Mouse (Mus musculus) MEL (cell line): ENCODE measurements around the gene Ppp2r5a.

Source experiments
- CTCF ChIP-seq, 3 experiments: IDR thresholded peaks in 2 of 3; conservative IDR thresholded peaks in 1 of 3; 2 replicates each; pipeline ENCODE4 v1.5.1; 2011 to 2012; ENCODE audit warnings: low read length in 3 of 3, low read depth in 2 of 3, mild to moderate bottlenecking in 2 of 3, improper control_type of control experiment in 1 of 3, inconsistent platforms in 1 of 3, mixed read lengths in 1 of 3, moderate library complexity in 1 of 3; ENCODE audit not compliant: control insufficient read depth in 1 of 3, insufficient read depth in 1 of 3, poor library complexity in 1 of 3, severe bottlenecking in 1 of 3
- EP300 ChIP-seq, 2 experiments: IDR thresholded peaks; 2 replicates each; pipeline ENCODE4 v1.6.1; 2011; ENCODE audit warnings: improper control_type of control experiment in 2 of 2, low read length in 2 of 2, low read depth in 1 of 2, mild to moderate bottlenecking in 1 of 2
- KAT2A ChIP-seq: conservative IDR thresholded peaks from 2 replicates; pipeline ENCODE4 v1.6.1; 2012; ENCODE audit warnings: low read depth, low read length, improper control_type of control experiment, inconsistent platforms
- NRF1 ChIP-seq: IDR thresholded peaks from 2 replicates; pipeline ENCODE4 v1.6.1; 2014; ENCODE audit warnings: low read depth, mild to moderate bottlenecking, inconsistent platforms, low read length, improper control_type of control experiment, moderate library complexity; ENCODE audit not compliant: poor library complexity, insufficient read depth, severe bottlenecking
- POLR2A ChIP-seq, 2 experiments: IDR thresholded peaks; 2 replicates each; pipeline ENCODE4 v1.6.1; 2011 to 2012; ENCODE audit warnings: low read length in 2 of 2, mild to moderate bottlenecking in 2 of 2, control low read depth in 1 of 2, improper control_type of control experiment in 1 of 2, low read depth in 1 of 2, moderate library complexity in 1 of 2; ENCODE audit not compliant: control insufficient read depth in 1 of 2, insufficient read depth in 1 of 2, poor library complexity in 1 of 2
- SIN3A ChIP-seq: IDR thresholded peaks from 2 replicates; pipeline ENCODE4 v1.6.1; 2012; ENCODE audit warnings: low read length, improper control_type of control experiment, inconsistent platforms
- TBP ChIP-seq: IDR thresholded peaks from 2 replicates; pipeline ENCODE4 v1.8.0; 2011; ENCODE audit warnings: low read depth, low read length, improper control_type of control experiment
- USF2 ChIP-seq, 2 experiments: IDR thresholded peaks; 2 replicates each; pipeline ENCODE4 v1.6.1; 2011 to 2012; ENCODE audit warnings: improper control_type of control experiment in 2 of 2, low read length in 2 of 2, borderline replicate concordance in 1 of 2, inconsistent platforms in 1 of 2, low read depth in 1 of 2, mild to moderate bottlenecking in 1 of 2; ENCODE audit not compliant: insufficient read depth in 1 of 2
- ZNF384 ChIP-seq: IDR thresholded peaks from 2 replicates; pipeline ENCODE4 v1.6.1; 2012; ENCODE audit warnings: low read depth, mild to moderate bottlenecking, inconsistent platforms, low read length, improper control_type of control experiment

DNA sequence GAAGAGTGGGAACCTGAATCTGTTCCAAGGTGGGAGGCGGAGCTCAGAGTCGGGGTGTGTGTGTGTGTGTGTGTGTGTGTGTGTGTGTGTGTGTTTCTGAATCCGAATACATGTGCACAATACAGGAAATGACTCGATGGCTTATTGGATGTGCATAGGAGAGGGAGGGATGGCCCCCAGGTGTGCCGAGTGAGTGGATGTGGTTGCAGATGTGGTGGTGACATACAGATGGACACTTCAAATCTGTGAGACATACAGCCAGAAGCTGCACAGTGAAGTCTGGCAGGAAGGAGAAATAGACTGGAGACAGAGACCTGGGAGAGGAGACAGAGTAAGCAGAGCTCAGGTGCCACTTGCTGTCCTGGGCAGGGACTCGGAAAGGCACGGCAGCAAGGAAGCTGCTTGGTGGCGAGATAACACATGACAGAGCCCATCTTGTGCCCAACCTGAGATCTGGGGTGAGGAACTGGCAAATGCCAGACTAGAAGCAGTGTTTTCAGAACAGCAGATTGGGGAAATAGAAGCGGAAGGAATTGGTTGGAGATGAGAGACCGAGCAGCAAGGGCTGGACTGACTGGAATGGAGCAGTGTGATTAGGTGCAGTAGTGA lies 1.8 kb upstream of the Ppp2r5a start:
- TF ChIP-seq SIN3A (no peak), TBP (no peak), EP300 (IDR thresholded peaks at IDR 0.05; ENCODE audit: low read depth in 1 of 2, low read length in 2 of 2) (no peak), NRF1 (no peak), POLR2A (IDR thresholded peaks at IDR 0.05; ENCODE audit: control insufficient read depth in 1 of 2, insufficient read depth in 1 of 2, low read depth in 1 of 2, low read length in 2 of 2, poor library complexity in 1 of 2) (no peak), CTCF (IDR thresholded peaks at IDR 0.05 in 2 of 3, conservative IDR thresholded peaks at IDR 0.05 in 1 of 3; ENCODE audit: control insufficient read depth in 1 of 3, insufficient read depth in 1 of 3, low read depth in 2 of 3, low read length in 3 of 3, poor library complexity in 1 of 3, severe bottlenecking in 1 of 3) (no peak), USF2 (IDR thresholded peaks at IDR 0.05; ENCODE audit: borderline replicate concordance in 1 of 2, insufficient read depth in 1 of 2, low read depth in 1 of 2, low read length in 2 of 2) (no peak), KAT2A (no peak), ZNF384 (no peak)
